ENCODE assay signal across 9 mouse cellular contexts in genomic region chr10:68445876-68446796, GRCm38 (mm10).
A peak's percentile ranks its signal among the peaks of the same experiment; 100 is the strongest.
DNase-seq lines count a peak whose midpoint lies in the region; ATAC-seq and TF ChIP-seq lines count a peak whose summit lies in the region.
"Had no signal": no experiment of that assay in that cellular context is flagged by ENCODE, and none has a peak within 500 bp of the region (broad histone marks: within the 10 kb centered on the region; RNA-seq: fewer than 3 reads in every experiment).

No protein-coding gene starts in this region.

- H3K36me3 ChIP-seq in hindbrain, embryonic 15.5 days: no peaks in the 10 kb centered on the region
- no peaks in the 10 kb centered on the region for H3K36me3 ChIP-seq in hindbrain, embryonic 11.5 days (ENCODE audit: control insufficient read depth, insufficient read depth, low read length)
- no peaks in the 10 kb centered on the region for H3K36me3 ChIP-seq in heart, embryonic 15.5 days
- H3K36me3 ChIP-seq in limb, embryonic 14.5 days (ENCODE audit: control insufficient read depth, insufficient read depth, low read length): no peaks in the 10 kb centered on the region
- no peaks in the 10 kb centered on the region for H3K36me3 ChIP-seq in forebrain, embryonic 15.5 days
- H3K36me3 ChIP-seq: G1E had no signal

- H3K9ac ChIP-seq in hindbrain, embryonic 15.5 days: no peak overlapping the region
- no peak overlapping the region for H3K9ac ChIP-seq in hindbrain, embryonic 11.5 days (ENCODE audit: low read depth, low read length)
- no peak overlapping the region; the same call in 1 of the 2 replicates for H3K9ac ChIP-seq in heart, embryonic 15.5 days
- no peak overlapping the region for H3K9ac ChIP-seq in limb, embryonic 14.5 days (ENCODE audit: low read depth, low read length, severe bottlenecking)
- no peak overlapping the region for H3K9ac ChIP-seq in forebrain, embryonic 15.5 days (replicated peaks)

- H3K27ac ChIP-seq in hindbrain, embryonic 15.5 days (replicated peaks): 0 out of 2 replicates have a peak overlapping the region, but pooled peaks have one; percentile 5
- no peak overlapping the region for H3K27ac ChIP-seq in hindbrain, embryonic 11.5 days (ENCODE audit: low read depth, low read length)
- H3K27ac ChIP-seq in heart, embryonic 15.5 days: peak overlapping the region; percentile 71
- peak overlapping the region; percentile 1; the same call in 1 of the 2 replicates for H3K27ac ChIP-seq in limb, embryonic 14.5 days (replicated peaks; ENCODE audit: low read depth, low read length)
- no peak overlapping the region for H3K27ac ChIP-seq in forebrain, embryonic 15.5 days (replicated peaks)

- H3K4me2 ChIP-seq in hindbrain, embryonic 15.5 days: no peak overlapping the region
- no peak overlapping the region for H3K4me2 ChIP-seq in hindbrain, embryonic 11.5 days (replicated peaks; ENCODE audit: low read depth, low read length)
- peak overlapping the region; percentile 23; the same call in 1 of the 2 replicates for H3K4me2 ChIP-seq in heart, embryonic 15.5 days
- peak overlapping the region; percentile 8; the same call in 1 of the 2 replicates for H3K4me2 ChIP-seq in limb, embryonic 14.5 days (replicated peaks; ENCODE audit: low read depth, low read length, severe bottlenecking)
- H3K4me2 ChIP-seq in forebrain, embryonic 15.5 days (replicated peaks): no peak overlapping the region

- ATAC-seq in hindbrain, embryonic 15.5 days (ENCODE audit: low FRiP score, low read depth): no peak
- ATAC-seq in hindbrain, embryonic 11.5 days (ENCODE audit: low FRiP score): no peak
- ATAC-seq in heart, embryonic 15.5 days (replicated peaks; ENCODE audit: insufficient number of reproducible peaks, insufficient read depth, low FRiP score, low read depth): 0 out of 2 replicates have a peak, but pooled peaks have one; percentile 15
- ATAC-seq in limb, embryonic 14.5 days (ENCODE audit: low FRiP score, low read depth): peak; percentile 34; the same call in 1 of the 2 replicates
- no peak for ATAC-seq in forebrain, embryonic 15.5 days (replicated peaks)

- no peak for TF ChIP-seq POLR2A in limb, embryonic 14.5 days (IDR thresholded peaks at IDR 0.05; ENCODE audit: borderline replicate concordance, extremely low read depth, insufficient read depth, insufficient read length)

- WGBS in hindbrain, embryonic 15.5 days: 64% methylated on average over 15 of the region's 15 CpGs
- 66% methylated on average over 15 of the region's 15 CpGs for WGBS in hindbrain, embryonic 11.5 days
- 23% methylated on average over 15 of the region's 15 CpGs for WGBS in heart, embryonic 15.5 days
- 19% methylated on average over 15 of the region's 15 CpGs for WGBS in limb, embryonic 14.5 days
- WGBS in forebrain, embryonic 15.5 days: 76% methylated on average over 15 of the region's 15 CpGs

- no peaks in the 10 kb centered on the region for H3K9me3 ChIP-seq in hindbrain, embryonic 15.5 days
- no peaks in the 10 kb centered on the region for H3K9me3 ChIP-seq in hindbrain, embryonic 11.5 days (ENCODE audit: control insufficient read depth, low read length)
- no peaks in the 10 kb centered on the region for H3K9me3 ChIP-seq in heart, embryonic 15.5 days (replicated peaks)
- H3K9me3 ChIP-seq in limb, embryonic 14.5 days (ENCODE audit: control insufficient read depth, low read length): no peaks in the 10 kb centered on the region
- H3K9me3 ChIP-seq in forebrain, embryonic 15.5 days: no peaks in the 10 kb centered on the region

- H3K27me3 ChIP-seq in hindbrain, embryonic 15.5 days: no peaks in the 10 kb centered on the region
- H3K27me3 ChIP-seq in hindbrain, embryonic 11.5 days (ENCODE audit: control insufficient read depth, insufficient read depth, low read length): no peaks in the 10 kb centered on the region
- H3K27me3 ChIP-seq in heart, embryonic 15.5 days: no peaks in the 10 kb centered on the region
- H3K27me3 ChIP-seq in limb, embryonic 14.5 days (ENCODE audit: control insufficient read depth, insufficient read depth, low read length): no peaks in the 10 kb centered on the region
- no peaks in the 10 kb centered on the region for H3K27me3 ChIP-seq in forebrain, embryonic 15.5 days

- no peak for DNase-seq in hindbrain, embryonic 11.5 days (ENCODE audit: low spot score)
- DNase-seq in limb, embryonic 14.5 days (ENCODE audit: low spot score): no peak
- peak; percentile 19 for DNase-seq in skeletal muscle tissue, adult 2 months (ENCODE audit: low read depth, low spot score)
- DNase-seq in layer of hippocampus, adult 9-10 months (ENCODE audit: low spot score): no peak
- DNase-seq in urinary bladder, postnatal 4 days (ENCODE audit: low spot score in 2 of 2): no peak

- peaks cover 8% of the 10 kb centered on the region for H3K4me1 ChIP-seq in hindbrain, embryonic 15.5 days (replicated peaks)
- no peaks in the 10 kb centered on the region; the same call in 1 of the 2 replicates for H3K4me1 ChIP-seq in hindbrain, embryonic 11.5 days (replicated peaks; ENCODE audit: control insufficient read depth, insufficient read depth, low read length)
- H3K4me1 ChIP-seq in heart, embryonic 15.5 days (replicated peaks): peaks cover 22% of the 10 kb centered on the region
- H3K4me1 ChIP-seq in limb, embryonic 14.5 days (ENCODE audit: control insufficient read depth, insufficient read depth, low read length): peaks cover 28% of the 10 kb centered on the region
- peaks cover 9% of the 10 kb centered on the region for H3K4me1 ChIP-seq in forebrain, embryonic 15.5 days

- no peak overlapping the region for H3K4me3 ChIP-seq in hindbrain, embryonic 15.5 days
- no peak overlapping the region for H3K4me3 ChIP-seq in hindbrain, embryonic 11.5 days (ENCODE audit: low read depth, low read length)
- H3K4me3 ChIP-seq in heart, embryonic 15.5 days: no peak overlapping the region
- H3K4me3 ChIP-seq in limb, embryonic 14.5 days (replicated peaks; ENCODE audit: low read length): no peak overlapping the region
- no peak overlapping the region for H3K4me3 ChIP-seq in forebrain, embryonic 15.5 days

Comparison
In these comparisons a context has a peak if more than half of its experiments do, and no peak if none do; other contexts are left out.
1. H3K27ac ChIP-seq: peak in hindbrain, embryonic 15.5 days (single experiment), heart, embryonic 15.5 days (single experiment) and limb, embryonic 14.5 days (single experiment); none in hindbrain, embryonic 11.5 days (single experiment) and forebrain, embryonic 15.5 days (single experiment).
2. ATAC-seq: peak in heart, embryonic 15.5 days (single experiment) and limb, embryonic 14.5 days (single experiment); none in hindbrain, embryonic 15.5 days (single experiment), hindbrain, embryonic 11.5 days (single experiment) and forebrain, embryonic 15.5 days (single experiment).
3. H3K4me2 ChIP-seq: peak in heart, embryonic 15.5 days (single experiment) and limb, embryonic 14.5 days (single experiment); none in hindbrain, embryonic 15.5 days (single experiment), hindbrain, embryonic 11.5 days (single experiment) and forebrain, embryonic 15.5 days (single experiment).